Mouse (Mus musculus) stomach, embryonic 16.5 days (tissue): ENCODE measurements around the gene Mef2b. TPM values are rescaled to one million over a fixed set of nuclear protein-coding genes. Genes with fewer than 3 reads are reported as not detected.

Experiments
- ATAC-seq: fragments of 200-750 bp; cut with Nextera tagmentation; 2 replicates; pipeline ENCODE4 v1.8.0; 2017; ENCODE audit warnings: moderate number of reproducible peaks, moderate TSS enrichment; ENCODE audit not compliant: insufficient read depth, low FRiP score
- H3K27ac ChIP-seq: fragments of 300-500 bp; sonication (generic); 2 replicates; pipeline ENCODE4 v1.5.1; 2014; ENCODE audit warnings: low read length
- H3K27me3 ChIP-seq: fragments of 300-500 bp; sonication (generic); 2 replicates; pipeline ENCODE4 v1.6.1; 2014; ENCODE audit warnings: low read length, control low read depth, mixed read lengths; ENCODE audit not compliant: control insufficient read depth, insufficient read depth
- H3K36me3 ChIP-seq: fragments of 300-500 bp; sonication (generic); 2 replicates; pipeline ENCODE4 v1.6.1; 2014; ENCODE audit warnings: low read length; ENCODE audit not compliant: control insufficient read depth, insufficient read depth
- H3K4me1 ChIP-seq: fragments of 300-500 bp; sonication (generic); 2 replicates; pipeline ENCODE4 v1.6.1; 2014; ENCODE audit warnings: low read length, control low read depth, mixed read lengths; ENCODE audit not compliant: control insufficient read depth, insufficient read depth
- H3K4me2 ChIP-seq: fragments of 300-500 bp; sonication (generic); 2 replicates; pipeline ENCODE4 v1.6.1; 2014; ENCODE audit warnings: low read depth, low read length, mixed read lengths
- H3K4me3 ChIP-seq: fragments of 300-500 bp; sonication (generic); replicated peaks from 2 replicates; pipeline ENCODE4 v1.5.1; 2014; ENCODE audit warnings: mild to moderate bottlenecking, low read length
- H3K9ac ChIP-seq: fragments of 300-500 bp; sonication (generic); 2 replicates; pipeline ENCODE4 v1.6.1; 2014; ENCODE audit warnings: low read length
- H3K9me3 ChIP-seq: fragments of 300-500 bp; sonication (generic); replicated peaks from 2 replicates; pipeline ENCODE4 v1.6.1; 2016; ENCODE audit warnings: low read length, control low read depth; ENCODE audit not compliant: control insufficient read depth
- WGBS: fragments of 180-500 bp; shearing (Covaris S2); extraction: QIAGEN DNeasy Blood & Tissue Kit; methylation state at CpG from one replicate; pipeline ENCODE4 v1.1.7; 2014; 5-methylcytosine and 5-hydroxymethylcytosine counted together
- polyA plus RNA-seq: library from polyadenylated mRNA; unstranded; fragments of >200 nt; fragmentation: Nextera tagmentation; extraction: Ambion mirVana; gene quantifications from 2 replicates; pipeline ENCODE4 v1.2.1, GENCODE M21; 2015

The Mef2b gene
- polyA plus RNA-seq, 1 experiment from 2014 or later = 0.25 TPM

DNA sequence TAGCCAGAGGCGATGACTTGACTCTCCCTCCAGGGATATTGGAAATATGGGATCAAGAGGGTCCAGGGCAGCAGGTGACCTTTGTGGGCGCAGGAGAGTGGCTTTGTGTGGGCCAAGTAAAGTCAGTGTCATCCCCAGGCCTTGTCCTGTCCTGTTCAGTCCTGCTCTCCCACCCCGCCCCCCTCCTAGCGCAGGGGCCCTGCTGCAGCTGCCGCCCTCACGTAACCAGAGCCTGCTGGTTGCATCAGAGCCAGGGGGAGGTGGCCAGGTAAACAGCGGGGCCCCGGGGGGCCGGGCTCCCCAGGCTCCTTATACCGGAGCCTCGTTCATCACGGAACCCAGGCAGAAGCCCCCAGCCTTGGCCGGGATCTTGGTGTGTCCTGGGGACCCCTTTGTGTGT, 10.6 kb downstream of the Mef2b start:
- 18% methylated on average over 13 of the region's 13 CpGs for WGBS
- no peak; the same call in 1 of the 2 replicates for ATAC-seq
- Histone ChIP-seq H3K9me3 (no peaks in the 10 kb centered on the region), H3K4me1 (no peaks in the 10 kb centered on the region; the same call in 1 of the 2 replicates), H3K36me3 (no peaks in the 10 kb centered on the region), H3K27ac (no peak overlapping the region), H3K27me3 (no peaks in the 10 kb centered on the region), H3K4me2 (no peak overlapping the region), H3K9ac (peak overlapping the region; percentile 47; the same call in 1 of the 2 replicates), H3K4me3 (no peak overlapping the region)

DNA sequence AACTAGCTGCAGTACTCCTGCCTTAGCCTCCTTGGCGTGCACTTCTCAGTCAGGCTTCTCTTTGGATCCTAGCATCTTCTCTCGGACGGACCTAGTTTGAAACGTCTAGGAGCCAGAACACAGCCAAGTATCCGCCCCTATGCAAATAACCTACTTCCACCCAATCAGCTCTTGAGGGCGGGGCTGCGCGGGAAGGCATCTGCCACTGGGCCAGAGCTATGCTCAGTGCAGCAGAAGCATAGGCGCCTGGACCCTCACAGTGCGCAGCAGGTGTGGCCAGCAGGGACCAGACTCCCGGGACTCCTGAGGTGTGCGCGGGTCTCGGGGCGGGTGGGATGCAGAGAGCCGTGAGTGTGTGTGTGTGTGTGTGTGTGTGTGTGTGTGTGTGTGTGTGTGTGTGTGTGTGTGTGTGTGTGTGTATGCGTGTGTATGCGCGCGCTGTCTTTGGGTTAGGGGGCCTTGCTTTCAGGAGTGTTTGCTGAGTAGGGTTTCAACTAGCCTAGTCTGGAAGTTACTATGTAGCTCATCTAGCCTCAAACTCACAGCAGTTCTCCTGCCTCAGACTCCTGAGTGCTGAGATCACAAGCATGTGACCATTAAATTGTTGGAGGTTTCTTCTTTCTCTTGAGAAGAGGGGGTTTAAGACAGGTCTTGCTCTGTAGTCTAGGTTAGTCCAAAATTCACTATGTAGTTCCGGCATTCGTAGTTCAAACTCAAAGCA, 13.2 kb downstream of the Mef2b start:
- 14% methylated on average over 22 of the region's 22 CpGs for WGBS
- Histone ChIP-seq H3K27ac (no peak overlapping the region), H3K4me1 (no peaks in the 10 kb centered on the region; the same call in 1 of the 2 replicates), H3K4me2 (peak overlapping the region; percentile 36), H3K9me3 (no peaks in the 10 kb centered on the region), H3K36me3 (no peaks in the 10 kb centered on the region), H3K27me3 (no peaks in the 10 kb centered on the region), H3K9ac (peak overlapping the region; percentile 31; the same call in 1 of the 2 replicates), H3K4me3 (no peak overlapping the region; the same call in 1 of the 2 replicates)
- peak; percentile 92 for ATAC-seq

DNA sequence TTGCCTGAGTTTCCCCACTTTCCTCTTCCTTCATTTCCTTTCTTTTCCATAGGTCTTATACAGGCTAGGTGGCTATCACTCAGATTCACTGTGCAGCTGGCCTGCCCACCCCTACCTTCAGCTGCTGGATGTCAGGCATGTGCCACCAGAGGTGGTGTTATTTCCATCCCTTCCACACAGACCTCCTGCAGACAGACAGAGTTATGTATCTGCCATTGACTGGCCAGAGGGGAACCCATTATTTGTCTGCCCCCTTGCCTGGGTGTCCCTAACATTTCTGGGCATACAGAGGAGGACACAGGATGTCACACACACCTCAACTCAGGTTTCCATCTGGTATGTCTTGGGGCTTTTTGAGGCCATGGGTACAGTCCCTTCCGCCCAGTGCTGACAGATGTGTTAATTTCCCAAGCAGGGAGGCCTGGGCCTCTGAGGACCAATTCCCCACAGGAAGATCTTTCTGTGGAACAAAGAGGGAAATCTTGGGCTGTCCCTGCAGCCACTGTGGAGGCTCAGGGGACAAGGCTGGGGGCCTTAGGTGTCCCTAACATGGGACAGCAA, 17.8 kb downstream of the Mef2b start:
- Histone ChIP-seq H3K36me3 (no peaks in the 10 kb centered on the region), H3K27ac (no peak overlapping the region), H3K4me1 (no peaks in the 10 kb centered on the region; the same call in 1 of the 2 replicates), H3K9me3 (no peaks in the 10 kb centered on the region), H3K4me3 (no peak overlapping the region), H3K9ac (no peak overlapping the region), H3K4me2 (no peak overlapping the region), H3K27me3 (no peaks in the 10 kb centered on the region)
- no peak for ATAC-seq
- WGBS = 95% methylated on average over 1 of the region's 1 CpGs

DNA sequence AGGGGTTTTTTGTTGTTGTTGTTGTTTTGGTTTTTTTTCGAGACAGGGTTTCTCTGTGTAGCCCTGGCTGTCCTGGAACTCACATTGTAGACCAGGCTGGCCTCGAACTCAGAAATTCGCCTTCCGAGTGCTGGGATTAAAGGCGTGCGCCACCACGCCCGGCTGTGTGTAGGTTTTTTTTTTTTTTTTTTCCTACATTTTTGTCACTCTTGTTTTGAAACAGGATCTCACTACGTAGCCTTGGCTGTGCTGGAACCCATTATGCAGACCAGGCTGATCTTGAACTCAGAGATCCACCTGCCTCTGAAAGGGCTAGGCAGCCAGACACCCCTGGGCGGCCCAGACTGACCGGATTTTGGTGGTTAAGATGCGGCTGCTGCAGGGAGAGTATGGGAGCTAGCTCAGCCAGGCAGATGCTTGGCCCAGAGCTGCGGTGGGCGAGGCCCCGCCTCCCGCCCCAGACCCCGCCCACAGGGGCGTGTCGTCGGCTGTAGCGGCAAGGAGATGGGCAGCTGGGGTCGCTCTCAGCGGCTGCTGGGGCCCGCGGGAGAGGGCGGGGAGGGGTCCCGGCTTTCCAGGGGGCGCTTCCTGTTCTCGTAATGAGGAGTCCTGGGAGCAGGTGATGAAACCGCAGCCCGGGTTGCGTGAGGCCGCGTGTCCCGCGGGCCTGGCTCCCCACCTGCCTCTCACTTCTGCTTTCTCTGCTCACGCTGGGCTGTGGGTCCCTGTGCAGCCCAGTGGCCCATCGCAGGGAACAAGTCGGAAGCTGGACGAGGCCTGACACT, 18.8 kb downstream of the Mef2b start:
- peak overlapping the region; percentile 75 for H3K4me2 ChIP-seq
- H3K9me3 ChIP-seq = no peaks in the 10 kb centered on the region
- no peak overlapping the region for H3K27ac ChIP-seq
- no peaks in the 10 kb centered on the region for H3K36me3 ChIP-seq
- peak; percentile 90 for ATAC-seq
- no peaks in the 10 kb centered on the region for H3K27me3 ChIP-seq
- H3K4me3 ChIP-seq = peak overlapping the region; percentile 49
- WGBS = 9% methylated on average over 40 of the region's 40 CpGs
- peak overlapping the region; percentile 52 for H3K9ac ChIP-seq
- H3K4me1 ChIP-seq = no peaks in the 10 kb centered on the region; the same call in 1 of the 2 replicates

DNA sequence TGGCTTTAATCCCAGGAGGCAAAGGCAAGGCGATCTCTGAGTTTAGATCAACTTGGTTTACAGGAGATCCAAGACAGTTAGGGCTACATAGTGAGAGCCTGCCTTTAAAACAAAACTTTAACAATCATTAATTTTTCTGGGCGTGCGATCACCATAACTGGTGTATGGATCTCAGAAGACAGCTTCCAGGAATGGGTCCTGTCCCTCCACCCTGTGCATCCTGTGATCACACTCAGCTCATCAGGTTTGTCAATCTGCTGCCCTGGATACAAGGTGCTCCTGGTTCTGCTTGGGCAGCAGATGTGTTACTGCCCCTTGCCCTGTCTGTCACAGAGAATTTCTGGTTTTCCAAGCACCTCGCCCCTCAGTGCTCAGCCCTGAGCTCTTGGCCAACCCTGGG, 19.7 kb downstream of the Mef2b start:
- no peaks in the 10 kb centered on the region; the same call in 1 of the 2 replicates for H3K27me3 ChIP-seq
- WGBS = 80% methylated on average over 4 of the region's 4 CpGs
- H3K4me3 ChIP-seq = no peak overlapping the region
- H3K27ac ChIP-seq = no peak overlapping the region
- H3K36me3 ChIP-seq = no peaks in the 10 kb centered on the region
- no peaks in the 10 kb centered on the region; the same call in 1 of the 2 replicates for H3K4me1 ChIP-seq
- H3K9me3 ChIP-seq = no peaks in the 10 kb centered on the region
- H3K9ac ChIP-seq = no peak overlapping the region
- H3K4me2 ChIP-seq = no peak overlapping the region
- no peak for ATAC-seq

DNA sequence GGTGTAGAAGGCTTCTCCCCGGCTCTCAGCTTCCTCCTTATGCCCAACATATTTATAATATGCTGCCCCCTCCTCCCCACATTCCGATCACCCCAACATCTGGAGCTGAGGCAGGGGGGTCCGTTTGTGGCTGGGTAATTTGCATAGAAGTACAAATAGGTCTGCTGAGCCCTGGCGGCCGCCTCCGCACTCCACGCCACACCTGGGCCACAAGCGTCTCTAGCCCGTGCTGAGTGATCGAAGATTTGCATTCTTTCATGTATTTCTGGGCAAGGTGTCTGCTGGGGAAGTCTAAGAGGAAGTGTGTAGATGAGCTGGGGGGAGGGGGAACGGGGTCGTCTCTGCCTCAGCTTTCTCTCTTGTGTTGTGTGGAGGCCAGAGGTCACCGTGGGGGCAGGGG, 20.5 kb downstream of the Mef2b start:
- H3K4me1 ChIP-seq = no peaks in the 10 kb centered on the region; the same call in 1 of the 2 replicates
- WGBS = 59% methylated on average over 13 of the region's 13 CpGs
- no peak for ATAC-seq

DNA sequence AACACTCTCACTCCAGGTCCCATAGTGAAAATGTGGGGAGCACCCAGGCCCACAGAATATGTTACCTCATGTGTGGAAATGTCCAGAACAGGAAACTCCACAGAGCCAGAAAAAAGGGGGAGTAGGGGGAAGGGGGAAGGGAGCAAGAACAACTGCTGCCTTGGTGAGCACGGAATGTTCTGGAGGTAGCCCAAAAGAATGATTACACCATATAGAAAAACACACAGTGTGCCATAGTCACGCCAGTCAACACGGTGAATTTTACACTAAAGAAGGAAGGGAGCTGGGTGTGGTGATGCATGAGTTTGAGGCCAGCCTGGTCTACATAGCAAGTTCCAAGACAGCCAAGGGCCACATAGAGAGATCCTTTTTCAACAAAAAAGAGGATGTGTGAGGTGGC, 23.8 kb downstream of the Mef2b start:
- ATAC-seq = no peak
- no peaks in the 10 kb centered on the region; the same call in 1 of the 2 replicates for H3K27me3 ChIP-seq
- H3K36me3 ChIP-seq = no peaks in the 10 kb centered on the region
- peaks cover 7% of the 10 kb centered on the region for H3K4me1 ChIP-seq
- no peak overlapping the region for H3K27ac ChIP-seq
- no peak overlapping the region for H3K4me3 ChIP-seq
- H3K4me2 ChIP-seq = no peak overlapping the region
- no peaks in the 10 kb centered on the region for H3K9me3 ChIP-seq
- H3K9ac ChIP-seq = no peak overlapping the region
- 78% methylated on average over 3 of the region's 3 CpGs for WGBS

More for the DNA sequence above, 20.5 kb downstream of the Mef2b start:
- Histone ChIP-seq H3K9me3 (no peaks in the 10 kb centered on the region), H3K36me3 (no peaks in the 10 kb centered on the region), H3K4me3 (no peak overlapping the region), H3K9ac (no peak overlapping the region), H3K27me3 (no peaks in the 10 kb centered on the region; the same call in 1 of the 2 replicates), H3K27ac (no peak overlapping the region), H3K4me2 (no peak overlapping the region)

DNA sequence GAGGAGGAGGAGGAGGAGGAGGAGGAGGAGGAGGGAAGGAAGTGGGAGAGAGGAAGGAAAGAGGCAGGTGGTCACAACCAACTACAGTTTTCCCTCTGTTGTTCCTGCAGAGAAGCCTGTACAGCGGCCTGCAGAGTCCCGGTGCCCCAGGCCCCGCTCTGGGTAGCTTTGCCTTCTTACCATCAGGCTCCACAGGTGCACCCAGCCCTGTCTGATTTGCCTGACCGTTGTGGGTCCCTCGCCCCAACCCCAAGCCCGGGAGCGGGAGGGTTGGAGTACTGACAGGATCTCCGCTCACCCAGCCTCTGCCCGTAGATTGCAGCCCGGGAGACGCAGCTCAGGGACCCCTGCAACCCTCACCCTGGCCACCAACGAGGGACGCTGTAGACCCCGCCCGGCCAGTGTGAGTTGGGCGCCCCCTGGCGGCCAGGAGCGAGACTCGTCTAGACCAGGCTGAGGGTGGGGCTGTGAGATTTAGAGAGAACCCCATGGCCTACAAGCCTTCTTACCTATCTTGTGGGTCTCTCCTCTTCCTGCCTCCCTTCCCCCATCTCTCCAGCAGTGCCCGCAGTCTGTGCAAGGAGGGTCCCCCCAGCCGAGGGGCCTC, 27.1 kb downstream of the Mef2b start:
- WGBS = 3% methylated on average over 21 of the region's 21 CpGs
- peak; percentile 82 for ATAC-seq
- peak overlapping the region; percentile 28; the same call in 1 of the 2 replicates for H3K4me3 ChIP-seq

More for the DNA sequence above, 27.1 kb downstream of the Mef2b start:
- Histone ChIP-seq H3K9me3 (no peaks in the 10 kb centered on the region), H3K9ac (peak overlapping the region; percentile 58), H3K36me3 (no peaks in the 10 kb centered on the region), H3K27me3 (no peaks in the 10 kb centered on the region; the same call in 1 of the 2 replicates), H3K4me1 (peaks cover 7% of the 10 kb centered on the region; the same call in 1 of the 2 replicates), H3K4me2 (peak overlapping the region; percentile 52), H3K27ac (no peak overlapping the region)
